8 mouse cellular contexts compared by ENCODE assay signal in the genomic region with DNA sequence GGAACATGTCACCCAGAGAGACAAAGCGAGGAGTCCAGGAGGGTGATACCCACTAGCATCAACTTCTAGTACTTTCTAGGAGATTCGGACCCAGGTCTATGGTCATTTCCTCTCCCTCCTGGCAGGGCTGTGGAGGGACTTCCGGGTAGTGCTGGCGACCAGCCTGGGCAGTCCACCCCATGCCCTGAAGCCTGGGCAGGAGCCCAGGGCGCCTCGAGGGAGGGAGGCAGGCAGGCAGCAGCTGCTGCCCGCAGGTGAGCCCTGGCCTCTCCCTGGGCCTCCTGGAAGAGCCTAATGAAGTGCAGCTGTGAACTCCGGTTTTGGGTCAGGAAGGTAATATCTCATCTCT.
A peak's percentile ranks its signal among the peaks of the same experiment; 100 is the strongest.
DNase-seq lines count a peak whose midpoint lies in the region; ATAC-seq and TF ChIP-seq lines count a peak whose summit lies in the region.

No protein-coding gene starts in this region.

- H3K9me3 ChIP-seq in hindbrain, embryonic 14.5 days (ENCODE audit: control insufficient read depth, low read length), result no peaks in the 10 kb centered on the region
- no peaks in the 10 kb centered on the region for H3K9me3 ChIP-seq in liver, embryonic 14.5 days (ENCODE audit: control insufficient read depth, low read length)

- DNase-seq in kidney, adult 11 months, result peak; percentile 28
- DNase-seq in kidney, adult 9 months, result no peak
- DNase-seq in hindbrain, embryonic 14.5 days (ENCODE audit: low spot score), result no peak
- DNase-seq in liver, embryonic 14.5 days (ENCODE audit: low read depth in 3 of 3, low spot score in 3 of 3), result no peak
- DNase-seq in T-cell, adult 2 months (ENCODE audit: low spot score), result no peak
- no peak for DNase-seq in left cerebral cortex, postnatal 4 days
- DNase-seq in thymus, adult 2 months, result no peak

- no peak for TF ChIP-seq CTCF in liver, embryonic 14.5 days (IDR thresholded peaks at IDR 0.05; ENCODE audit: low read depth)
- no peak for TF ChIP-seq CTCF in small intestine, adult 2 months (IDR thresholded peaks at IDR 0.05; ENCODE audit: extremely low read depth, insufficient read length, insufficient replicate concordance, low read depth, low read length)
- no peak for TF ChIP-seq CTCF in thymus, adult 2 months (IDR thresholded peaks at IDR 0.05; ENCODE audit: borderline replicate concordance, control insufficient read depth, extremely low read depth, insufficient read depth, low read length, poor library complexity)

- H3K9ac ChIP-seq in hindbrain, embryonic 14.5 days, result peak overlapping the region; percentile 41; the same call in 1 of the 2 replicates
- no peak overlapping the region for H3K9ac ChIP-seq in liver, embryonic 14.5 days (replicated peaks)

- no peak for TF ChIP-seq EP300 in liver, embryonic 14.5 days (IDR thresholded peaks at IDR 0.05; ENCODE audit: low read depth)

- peak overlapping the region; percentile 32 for H3K4me2 ChIP-seq in hindbrain, embryonic 14.5 days (replicated peaks)
- peak overlapping the region; percentile 23; the same call in 1 of the 2 replicates for H3K4me2 ChIP-seq in liver, embryonic 14.5 days (ENCODE audit: low read depth)

- no peak for ATAC-seq in hindbrain, embryonic 14.5 days (ENCODE audit: low FRiP score)
- ATAC-seq in liver, embryonic 14.5 days (ENCODE audit: insufficient read depth), result no peak

- no peaks in the 10 kb centered on the region for H3K36me3 ChIP-seq in hindbrain, embryonic 14.5 days (replicated peaks; ENCODE audit: control insufficient read depth, insufficient read depth)
- no peaks in the 10 kb centered on the region for H3K36me3 ChIP-seq in liver, embryonic 14.5 days (replicated peaks; ENCODE audit: control insufficient read depth, insufficient read depth, low read depth)
- H3K36me3 ChIP-seq in small intestine, adult 2 months (ENCODE audit: control insufficient read depth, insufficient read depth, low read length), result no peaks in the 10 kb centered on the region
- H3K36me3 ChIP-seq in thymus, adult 2 months (ENCODE audit: control insufficient read depth, insufficient read depth, low read length), result no peaks in the 10 kb centered on the region

- no peak for TF ChIP-seq POLR2A in small intestine, adult 2 months (IDR thresholded peaks at IDR 0.05; ENCODE audit: low read depth, low read length)
- TF ChIP-seq POLR2A in thymus, adult 2 months (IDR thresholded peaks at IDR 0.05; ENCODE audit: control insufficient read depth, extremely low read depth, insufficient read depth, low read length, poor library complexity), result no peak

- 40% methylated on average over 8 of the region's 8 CpGs for WGBS in hindbrain, embryonic 14.5 days
- WGBS in liver, embryonic 14.5 days (ENCODE audit: insufficient replicate concordance), result 41% methylated on average over 8 of the region's 8 CpGs
- 19% methylated on average over 8 of the region's 8 CpGs for WGBS in small intestine, adult 2 months
- WGBS in thymus, adult 2 months, result 43% methylated on average over 8 of the region's 8 CpGs

- H3K4me1 ChIP-seq in hindbrain, embryonic 14.5 days (replicated peaks; ENCODE audit: control insufficient read depth, insufficient read depth, low read length), result peaks cover 61% of the 10 kb centered on the region
- peaks cover 3 to 17% of the 10 kb centered on the region in 2 experiments; a peak in 3 of 4 replicates for H3K4me1 ChIP-seq in liver, embryonic 14.5 days (replicated peaks; ENCODE audit: control insufficient read depth in 2 of 2, insufficient read depth in 2 of 2, low read length in 1 of 2)
- H3K4me1 ChIP-seq in small intestine, adult 2 months (ENCODE audit: control insufficient read depth, insufficient read depth, insufficient read length, low read length), result peaks cover 22% of the 10 kb centered on the region
- peaks cover 46% of the 10 kb centered on the region for H3K4me1 ChIP-seq in thymus, adult 2 months (replicated peaks; ENCODE audit: control insufficient read depth, insufficient read depth, low read length)

- H3K4me3 ChIP-seq in hindbrain, embryonic 14.5 days (replicated peaks; ENCODE audit: low read length), result no peak overlapping the region
- no peak overlapping the region for H3K4me3 ChIP-seq in liver, embryonic 14.5 days (ENCODE audit: insufficient read depth in 1 of 2, low read depth in 2 of 2, low read length in 2 of 2)
- peak overlapping the region; percentile 22; the same call in 1 of the 2 replicates for H3K4me3 ChIP-seq in small intestine, adult 2 months (ENCODE audit: low read depth, low read length)
- no peak overlapping the region for H3K4me3 ChIP-seq in thymus, adult 2 months (ENCODE audit: control insufficient read depth, insufficient read depth, low read length)

- no peaks in the 10 kb centered on the region for H3K27me3 ChIP-seq in hindbrain, embryonic 14.5 days (ENCODE audit: control insufficient read depth, insufficient read depth, low read length)
- H3K27me3 ChIP-seq in liver, embryonic 14.5 days (ENCODE audit: control insufficient read depth, insufficient read depth, low read length), result no peaks in the 10 kb centered on the region
- no peaks in the 10 kb centered on the region for H3K27me3 ChIP-seq in small intestine, adult 2 months (ENCODE audit: control insufficient read depth, insufficient read depth, low read length)
- no peaks in the 10 kb centered on the region for H3K27me3 ChIP-seq in thymus, adult 2 months (ENCODE audit: control insufficient read depth, insufficient read depth, low read length)

- intact Hi-C loops in left cerebral cortex, postnatal 4 days (cut with DNase I), result no loop called here

- H3K27ac ChIP-seq in hindbrain, embryonic 14.5 days, result peak overlapping the region; percentile 87
- H3K27ac ChIP-seq in liver, embryonic 14.5 days, result no peak overlapping the region
- H3K27ac ChIP-seq in small intestine, adult 2 months (ENCODE audit: insufficient read depth, low read depth, low read length), result peak overlapping the region; percentile 53
- H3K27ac ChIP-seq in thymus, adult 2 months (ENCODE audit: control insufficient read depth, insufficient read depth, low read length), result no peak overlapping the region

Comparison
In these comparisons a context has a peak if more than half of its experiments do, and no peak if none do; other contexts are left out.
1. H3K27ac ChIP-seq: peak in hindbrain, embryonic 14.5 days (single experiment) and small intestine, adult 2 months (single experiment); none in liver, embryonic 14.5 days (single experiment) and thymus, adult 2 months (single experiment).